Mouse (Mus musculus): ENCODE data around the gene Drc1.

The Drc1 gene

DNA sequence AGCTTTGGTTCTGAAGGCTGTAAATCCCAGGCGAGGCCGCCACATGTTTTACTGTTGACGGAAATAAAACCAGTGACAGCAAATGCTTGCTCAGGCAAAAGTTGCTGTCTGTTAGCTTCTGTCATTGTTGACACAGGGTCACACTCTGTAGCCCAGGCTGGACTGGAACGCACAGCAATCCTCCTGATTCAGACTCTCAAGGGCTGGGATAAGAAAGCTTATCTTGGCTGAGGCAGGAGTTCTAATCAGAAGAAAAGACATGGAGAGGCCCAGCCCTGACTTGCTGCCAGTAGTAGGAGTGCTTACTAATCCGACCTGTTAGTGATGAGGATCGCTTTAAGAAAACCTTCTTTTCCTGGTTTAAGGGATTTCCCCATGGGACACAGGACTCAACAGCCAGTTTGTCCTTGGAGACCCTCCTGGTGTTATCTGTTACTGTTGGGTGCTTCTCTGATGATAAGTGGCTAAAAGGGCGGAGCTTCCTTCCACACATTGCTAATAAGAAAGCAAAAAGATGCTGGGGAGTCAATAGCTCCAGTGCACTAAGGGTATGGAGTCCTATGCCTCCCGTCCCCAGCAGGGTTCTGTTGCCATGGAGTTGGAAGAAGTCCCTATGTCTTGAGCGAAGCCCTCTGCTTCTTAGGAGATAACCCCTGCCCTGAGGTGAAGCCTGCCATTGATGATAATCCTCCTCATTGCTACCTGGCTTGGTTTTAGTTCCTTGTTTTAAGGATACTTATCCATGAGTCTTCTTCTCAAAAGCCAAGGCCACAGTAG is 6.1 kb downstream of the Drc1 start:
- DNase-seq: no peak

GRCm38 (mm10) chr5:30340815-30341214 is 59.6 kb downstream of the Drc1 start:
- no peak for DNase-seq

GRCm38 (mm10) chr5:30341601-30342365 is 60.6 kb downstream of the Drc1 start:
- DNase-seq: no peak

DNA sequence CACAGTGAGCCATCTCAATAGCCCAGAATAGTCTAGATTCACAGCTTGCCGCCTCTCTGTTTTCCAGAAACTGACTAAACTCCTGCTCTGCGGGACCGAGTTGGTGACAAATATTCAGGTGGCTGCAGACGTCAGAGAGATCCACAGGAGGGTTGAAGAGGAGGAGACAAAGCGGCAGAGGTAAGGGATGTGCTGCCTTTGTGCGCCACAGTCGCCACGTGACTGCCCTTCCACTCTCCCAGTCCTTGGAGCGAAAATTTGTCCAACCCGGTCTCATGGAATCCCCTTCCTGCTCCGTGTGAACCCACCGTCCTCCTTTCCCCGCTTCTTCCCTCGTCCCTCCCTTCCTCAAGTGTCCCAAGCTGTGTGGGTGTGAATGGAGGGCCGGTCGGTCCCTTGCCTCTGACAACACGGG is 61.4 kb downstream of the Drc1 start:
- DNase-seq: no peak

GRCm38 (mm10) chr5:30343107-30343506 is 61.9 kb downstream of the Drc1 start:
- peak; percentile 76 for DNase-seq

GRCm38 (mm10) chr5:30343886-30344285 is 62.7 kb downstream of the Drc1 start:
- no peak for DNase-seq

DNA sequence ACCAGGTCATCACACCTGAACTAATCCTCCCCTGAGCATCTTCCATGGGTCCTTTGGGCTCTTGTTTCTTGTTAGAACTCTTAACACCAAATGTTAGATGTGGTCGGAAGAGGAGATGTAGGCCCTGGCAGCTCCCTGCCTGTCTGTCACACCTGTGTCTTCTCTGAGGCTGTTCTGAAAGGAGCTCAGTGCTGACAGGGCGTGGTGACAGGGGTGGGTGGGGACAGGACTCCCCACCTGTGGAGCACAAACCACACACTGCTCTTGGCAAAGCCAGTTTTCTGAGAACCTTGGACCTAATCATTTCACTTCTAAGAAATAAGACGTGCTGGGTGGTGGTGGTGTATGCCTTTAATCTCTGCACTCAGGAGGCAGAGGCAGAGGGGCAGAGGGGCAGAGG is 72.4 kb downstream of the Drc1 start:
- no peak for DNase-seq

- no peak for DNase-seq
Measured at GRCm38 (mm10) chr5:30355114-30355513, 73.9 kb downstream of the Drc1 start.

DNA sequence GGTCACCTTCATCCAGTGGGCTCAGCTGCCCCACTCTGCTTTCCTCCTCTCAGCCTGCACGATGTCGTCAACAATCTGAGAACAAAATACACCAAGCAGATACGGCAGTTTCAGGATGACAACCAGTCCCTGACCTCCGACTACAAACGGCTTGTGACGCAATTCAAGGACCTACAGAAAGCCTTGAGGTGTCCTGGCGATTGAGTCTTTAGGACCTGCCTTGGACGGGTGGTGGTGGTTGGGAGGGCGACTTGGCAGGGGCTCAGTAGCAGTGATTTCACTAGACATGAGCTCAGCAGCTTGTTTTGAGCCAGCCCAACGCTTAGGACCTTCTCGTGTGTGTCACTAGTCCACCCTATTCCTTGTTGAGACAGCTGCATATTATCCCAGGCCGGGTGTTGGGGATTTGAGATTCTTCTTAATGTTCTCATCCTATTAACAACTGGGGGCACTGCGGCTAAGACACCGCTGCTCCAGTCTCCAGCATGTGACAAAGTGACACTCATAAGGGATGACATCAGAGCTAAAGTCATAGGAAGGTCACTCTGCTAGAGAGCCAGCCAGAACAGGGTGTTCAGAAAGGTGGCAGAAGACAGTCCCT is 74.5 kb downstream of the Drc1 start:
- DNase-seq: no peak

GRCm38 (mm10) chr5:30356647-30357046 is 75.5 kb downstream of the Drc1 start:
- DNase-seq: no peak

DNA sequence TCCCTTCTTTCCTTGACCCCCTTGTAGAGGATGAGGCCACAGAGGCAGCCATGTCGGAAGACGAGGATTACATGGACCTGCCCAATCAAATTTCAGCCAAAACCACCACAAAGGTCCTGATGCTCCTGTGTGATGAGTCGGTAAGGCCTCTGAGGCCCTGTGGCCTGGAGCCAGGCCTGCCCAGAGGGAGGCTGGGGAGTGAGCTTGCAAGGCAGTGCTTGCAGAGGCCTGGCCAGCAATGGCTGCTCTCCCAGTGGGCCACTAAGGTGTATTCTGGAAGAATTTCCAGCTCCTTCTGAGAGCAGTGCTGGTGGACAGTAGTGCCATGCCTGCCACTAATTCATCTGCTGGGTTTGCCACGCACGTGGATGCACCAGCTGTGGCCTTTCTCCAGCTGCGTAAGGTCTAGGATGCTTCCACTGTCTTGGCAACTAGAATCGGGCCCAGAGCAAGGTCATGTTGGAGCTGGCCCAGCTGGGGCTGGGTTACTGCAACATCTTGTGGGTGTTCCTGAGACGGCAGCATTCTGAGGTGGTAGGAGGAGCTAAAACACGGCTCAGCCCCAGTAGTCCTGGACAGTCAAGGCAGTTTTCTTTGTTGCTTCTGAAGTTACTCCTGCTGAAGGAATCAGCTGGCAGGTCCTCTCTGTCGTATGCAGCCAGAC is 77.4 kb downstream of the Drc1 start:
- peak; percentile 27 for DNase-seq

GRCm38 (mm10) chr5:30367405-30367804 is 86.2 kb downstream of the Drc1 start:
- DNase-seq: no peak

DNA sequence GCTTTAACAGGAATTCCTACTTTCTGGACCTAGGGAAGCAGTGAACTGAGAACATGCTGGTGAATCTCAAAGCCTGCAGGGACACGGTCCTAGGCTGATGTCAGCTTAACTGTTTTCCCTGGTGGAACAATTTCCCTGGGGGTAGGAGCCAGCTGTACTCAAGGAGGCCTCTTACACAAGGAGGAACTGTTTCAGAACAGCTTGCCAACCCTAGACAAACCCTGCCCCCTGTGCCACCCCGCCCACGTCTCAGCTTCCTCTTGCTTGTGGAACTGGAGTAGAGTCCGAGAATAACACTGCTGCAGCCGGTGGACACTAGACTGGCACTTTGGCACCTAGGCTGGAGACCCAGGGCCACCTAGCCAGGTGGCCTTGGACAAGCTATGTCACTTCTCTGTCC is 88.2 kb downstream of the Drc1 start:
- DNase-seq: peak; percentile 70

DNA sequence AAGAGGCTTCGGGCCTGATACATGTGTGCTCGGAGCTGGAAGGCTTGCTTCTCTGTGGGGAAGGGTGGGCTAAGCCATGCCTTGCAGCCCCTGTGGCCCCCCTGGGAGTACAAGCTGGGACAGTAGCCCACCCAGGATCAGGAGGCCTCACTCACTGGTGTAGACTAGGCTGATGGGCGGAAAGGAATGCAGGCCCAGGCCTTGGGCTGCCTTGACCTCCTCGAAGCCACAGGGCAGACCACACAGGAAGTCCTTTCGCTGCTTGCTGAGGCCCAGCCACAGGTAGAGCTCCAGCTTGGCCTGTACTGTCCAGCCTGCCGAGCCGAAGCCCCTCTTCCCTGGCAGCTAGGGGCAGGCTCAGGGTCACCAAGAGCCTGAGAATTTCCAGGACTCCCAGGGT is 101.7 kb downstream of the Drc1 start:
- DNase-seq: no peak

GRCm38 (mm10) chr5:30387726-30388125 is 106.5 kb downstream of the Drc1 start:
- DNase-seq: no peak

- no peak for DNase-seq
Measured at GRCm38 (mm10) chr5:30389836-30390235, 108.6 kb downstream of the Drc1 start.

GRCm38 (mm10) chr5:30391473-30391872 is 110.3 kb downstream of the Drc1 start:
- DNase-seq: peak; percentile 78

DNA sequence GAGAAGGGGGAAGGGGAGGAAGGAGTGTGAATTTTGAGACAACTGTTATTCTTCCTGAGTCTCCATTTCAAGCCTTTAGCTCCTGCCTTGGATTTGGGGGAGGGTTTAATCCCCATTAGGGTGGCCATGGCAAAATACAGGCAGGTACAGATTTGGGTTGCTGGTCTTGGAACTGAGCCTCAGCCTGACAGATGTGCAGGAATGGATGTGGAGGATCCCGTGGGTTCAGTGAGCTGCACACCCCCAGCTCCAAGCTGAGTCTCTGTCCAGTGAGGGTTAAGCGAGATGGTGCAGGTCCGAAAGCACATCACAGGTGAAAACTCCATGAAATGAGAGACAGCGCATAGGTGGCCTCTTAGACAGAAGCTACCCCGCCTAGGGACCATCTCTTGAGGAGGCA is 119.3 kb downstream of the Drc1 start:
- DNase-seq: no peak

GRCm38 (mm10) chr5:30401165-30401564 is 120.0 kb downstream of the Drc1 start:
- DNase-seq: no peak

- peak; percentile 2 for DNase-seq
Measured at GRCm38 (mm10) chr5:30406876-30407275, 125.7 kb downstream of the Drc1 start.

GRCm38 (mm10) chr5:30411524-30411923 is 130.3 kb downstream of the Drc1 start:
- no peak for DNase-seq

DNA sequence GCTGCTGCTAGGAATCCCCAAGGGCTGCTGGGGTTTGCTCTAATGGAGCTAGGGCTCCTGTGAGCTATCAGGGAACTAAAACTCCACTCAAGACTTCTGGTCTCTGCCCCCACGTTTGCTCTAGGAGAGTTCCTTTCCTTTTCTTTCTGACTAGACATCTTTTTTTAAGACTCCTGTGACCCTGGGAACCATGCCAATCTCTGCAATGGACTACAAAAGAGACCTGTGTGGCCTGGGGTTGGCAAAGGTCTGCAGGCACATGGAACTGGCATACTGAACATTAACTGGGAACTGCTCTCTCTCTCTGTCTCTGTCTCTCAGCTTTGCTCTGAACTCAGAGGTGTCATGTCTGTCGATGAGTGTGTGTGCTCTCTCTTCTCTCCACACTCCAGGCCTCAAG is 134.2 kb downstream of the Drc1 start:
- DNase-seq: no peak

DNA sequence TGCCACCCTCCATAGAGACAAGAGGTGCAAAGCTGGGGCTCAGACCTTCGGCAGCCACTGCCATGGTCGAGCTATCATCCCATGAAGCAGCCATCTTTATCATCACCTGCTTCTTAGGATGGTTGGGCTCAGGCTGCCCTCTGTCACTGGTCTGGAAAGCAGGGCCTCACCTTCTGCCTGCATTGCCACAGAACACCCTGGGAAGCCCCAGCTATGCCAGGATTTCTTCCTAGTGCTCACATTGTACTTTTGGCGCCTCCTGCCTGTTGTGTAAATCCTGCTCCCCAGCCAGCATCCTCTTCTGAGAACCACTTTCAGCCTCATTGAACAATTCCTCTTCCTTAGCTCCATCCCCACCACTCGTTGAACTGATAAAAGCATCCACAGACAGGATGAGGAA is 134.7 kb downstream of the Drc1 start:
- DNase-seq: no peak
